Mouse (Mus musculus): ENCODE data around the gene Fndc3b.

GRCm38 (mm10) chr3:27551005-27551404 lies 160.1 kb downstream of the Fndc3b start:
- TF ChIP-seq CTCF (IDR thresholded peaks at IDR 0.05; ENCODE audit: low read depth): no peak
- no peak for TF ChIP-seq EP300 (optimal IDR thresholded peaks at IDR 0.05)
